26 mouse cellular contexts compared by ENCODE assay signal in genomic region chr8:116289237-116289636, GRCm38 (mm10).
DNase-seq lines count a peak whose midpoint lies in the region; ATAC-seq and TF ChIP-seq lines count a peak whose summit lies in the region.
"Had no signal": no experiment of that assay in that cellular context is flagged by ENCODE, and none has a peak within 500 bp of the region (broad histone marks: within the 10 kb centered on the region; RNA-seq: fewer than 3 reads in every experiment).

No protein-coding gene starts in this region.

- peak; percentile 54; the same call in 1 of the 2 replicates for ATAC-seq in heart, embryonic 14.5 days (ENCODE audit: insufficient number of reproducible peaks, insufficient read depth, low FRiP score, low read depth)
- no peak for ATAC-seq in intestine, embryonic 14.5 days (replicated peaks; ENCODE audit: low FRiP score, low TSS enrichment, low read depth)
- no peak for ATAC-seq in intestine, postnatal 0 days
- ATAC-seq: activated CD4-positive, CD25-positive, alpha-beta regulatory T cell, adult 4 months; forebrain, embryonic 15.5 days; hindbrain, embryonic 16.5 days; intestine, embryonic 16.5 days had no signal

- 39% methylated on average over 2 of the region's 2 CpGs for WGBS in heart, embryonic 10.5 days
- 25% methylated on average over 2 of the region's 2 CpGs for WGBS in heart, embryonic 14.5 days
- WGBS in intestine, embryonic 14.5 days: 72% methylated on average over 2 of the region's 2 CpGs
- 85% methylated on average over 2 of the region's 2 CpGs for WGBS in intestine, postnatal 0 days

- no peaks in the 10 kb centered on the region; the same call in 1 of the 2 replicates for H3K27me3 ChIP-seq in heart, embryonic 10.5 days (ENCODE audit: insufficient read depth, poor library complexity, severe bottlenecking)
- H3K27me3 ChIP-seq in heart, embryonic 14.5 days (ENCODE audit: control insufficient read depth, insufficient read depth, low read length): no peaks in the 10 kb centered on the region; the same call in 1 of the 2 replicates
- no peaks in the 10 kb centered on the region for H3K27me3 ChIP-seq in intestine, embryonic 14.5 days (replicated peaks; ENCODE audit: control insufficient read depth, insufficient read depth, low read length)
- no peaks in the 10 kb centered on the region for H3K27me3 ChIP-seq in intestine, postnatal 0 days (replicated peaks; ENCODE audit: control insufficient read depth, insufficient read depth, low read length)
- H3K27me3 ChIP-seq: embryonic facial prominence, embryonic 13.5 days; forebrain, embryonic 12.5 days; forebrain, embryonic 15.5 days; hindbrain, embryonic 13.5 days had no signal

- H3K27ac ChIP-seq in heart, embryonic 10.5 days: no peak overlapping the region
- no peak overlapping the region; a peak in 1 of 4 replicates for H3K27ac ChIP-seq in heart, embryonic 14.5 days (replicated peaks in 1 of 2; ENCODE audit: control insufficient read depth in 1 of 2, insufficient read depth in 1 of 2, low read depth in 2 of 2, low read length in 2 of 2)
- no peak overlapping the region for H3K27ac ChIP-seq in intestine, embryonic 14.5 days (ENCODE audit: low read depth)
- H3K27ac ChIP-seq in intestine, postnatal 0 days (ENCODE audit: low read depth, low read length): no peak overlapping the region
- H3K27ac ChIP-seq: embryonic facial prominence, embryonic 10.5 days; embryonic facial prominence, embryonic 13.5 days; forebrain, embryonic 12.5 days; forebrain, embryonic 15.5 days; hindbrain, embryonic 10.5 days; hindbrain, embryonic 13.5 days had no signal

- H3K36me3 ChIP-seq in heart, embryonic 10.5 days: no peaks in the 10 kb centered on the region
- H3K36me3 ChIP-seq in heart, embryonic 14.5 days (ENCODE audit: control insufficient read depth, insufficient read depth, low read length): no peaks in the 10 kb centered on the region
- H3K36me3 ChIP-seq in intestine, embryonic 14.5 days (ENCODE audit: control insufficient read depth, insufficient read depth, low read length): no peaks in the 10 kb centered on the region
- H3K36me3 ChIP-seq in intestine, postnatal 0 days (ENCODE audit: control insufficient read depth, insufficient read depth): no peaks in the 10 kb centered on the region
- H3K36me3 ChIP-seq: embryonic facial prominence, embryonic 10.5 days; embryonic facial prominence, embryonic 13.5 days; forebrain, embryonic 12.5 days; forebrain, embryonic 15.5 days; hindbrain, embryonic 10.5 days; hindbrain, embryonic 13.5 days had no signal

- no peak for TF ChIP-seq CTCF in intestine, postnatal 0 days (IDR thresholded peaks at IDR 0.05; ENCODE audit: low read depth)

- intact Hi-C loops in left cerebral cortex, postnatal 4 days (cut with DNase I): no loop called here
- intact Hi-C loops in left cerebral cortex, postnatal 25 days (cut with DNase I): no loop called here

- H3K4me1 ChIP-seq in heart, embryonic 10.5 days: peaks cover 10% of the 10 kb centered on the region; the same call in 1 of the 2 replicates
- H3K4me1 ChIP-seq in heart, embryonic 14.5 days (ENCODE audit: control insufficient read depth in 2 of 2, insufficient read depth in 2 of 2, low read length in 2 of 2): peaks cover 2 to 4% of the 10 kb centered on the region in 2 experiments; a peak in 3 of 4 replicates
- no peaks in the 10 kb centered on the region for H3K4me1 ChIP-seq in intestine, embryonic 14.5 days (replicated peaks; ENCODE audit: control insufficient read depth, insufficient read depth, low read length)
- no peaks in the 10 kb centered on the region for H3K4me1 ChIP-seq in intestine, postnatal 0 days (replicated peaks; ENCODE audit: control insufficient read depth, insufficient read depth, low read length)
- H3K4me1 ChIP-seq: embryonic facial prominence, embryonic 13.5 days; forebrain, embryonic 12.5 days; forebrain, embryonic 15.5 days; hindbrain, embryonic 13.5 days had no signal

- H3K4me3 ChIP-seq in heart, embryonic 10.5 days: no peak overlapping the region
- H3K4me3 ChIP-seq in heart, embryonic 14.5 days (ENCODE audit: control insufficient read depth in 1 of 2, insufficient read depth in 1 of 2, low read depth in 1 of 2, low read length in 2 of 2): no peak overlapping the region
- H3K4me3 ChIP-seq in intestine, embryonic 14.5 days (ENCODE audit: low read depth, low read length): no peak overlapping the region
- no peak overlapping the region for H3K4me3 ChIP-seq in intestine, postnatal 0 days (ENCODE audit: low read depth, low read length)
- H3K4me3 ChIP-seq: embryonic facial prominence, embryonic 10.5 days; embryonic facial prominence, embryonic 13.5 days; erythroblast, embryonic 14.5 days; forebrain, embryonic 12.5 days; forebrain, embryonic 15.5 days; hindbrain, embryonic 10.5 days; hindbrain, embryonic 13.5 days had no signal

- peak; percentile 77 for DNase-seq in heart, embryonic 10.5 days (ENCODE audit: low spot score)
- DNase-seq in heart, adult 9 months (ENCODE audit: low spot score in 2 of 2): no peak
- DNase-seq in heart, adult 8-10 months (ENCODE audit: low spot score): no peak
- DNase-seq in intestine, embryonic 14.5 days (ENCODE audit: low spot score): peak; percentile 49
- DNase-seq in left cerebral cortex, postnatal 4 days: peak; percentile 14
- DNase-seq in left cerebral cortex, postnatal 25 days (ENCODE audit: low spot score in 2 of 2): no peak
- DNase-seq: adrenal gland, adult 8-10 months; adrenal gland, postnatal 25 days; cerebellum, adult 11-12 months; cerebellum, adult 8-10 months; cerebellum, postnatal 36 days; embryo, embryonic 11 days; gastrocnemius, postnatal 25 days; heart, postnatal 36 days had no signal

- H3K9me3 ChIP-seq in heart, embryonic 10.5 days: no peaks in the 10 kb centered on the region
- H3K9me3 ChIP-seq in heart, embryonic 14.5 days (ENCODE audit: control insufficient read depth, low read length): no peaks in the 10 kb centered on the region
- no peaks in the 10 kb centered on the region for H3K9me3 ChIP-seq in intestine, embryonic 14.5 days (ENCODE audit: control insufficient read depth, low read length)
- no peaks in the 10 kb centered on the region for H3K9me3 ChIP-seq in intestine, postnatal 0 days (ENCODE audit: control insufficient read depth)
- H3K9me3 ChIP-seq: embryonic facial prominence, embryonic 10.5 days; embryonic facial prominence, embryonic 13.5 days; forebrain, embryonic 12.5 days; forebrain, embryonic 15.5 days; hindbrain, embryonic 10.5 days; hindbrain, embryonic 13.5 days had no signal

- no peak overlapping the region for H3K4me2 ChIP-seq in heart, embryonic 14.5 days (ENCODE audit: low read length)
- H3K4me2 ChIP-seq in intestine, embryonic 14.5 days (ENCODE audit: low read length): no peak overlapping the region
- H3K4me2 ChIP-seq in intestine, postnatal 0 days (replicated peaks; ENCODE audit: low read depth): no peak overlapping the region
- H3K4me2 ChIP-seq: embryonic facial prominence, embryonic 13.5 days; forebrain, embryonic 12.5 days; forebrain, embryonic 15.5 days; hindbrain, embryonic 13.5 days had no signal

- no peak overlapping the region for H3K9ac ChIP-seq in heart, embryonic 14.5 days (ENCODE audit: low read length)
- no peak overlapping the region for H3K9ac ChIP-seq in intestine, embryonic 14.5 days (ENCODE audit: low read length)
- no peak overlapping the region for H3K9ac ChIP-seq in intestine, postnatal 0 days (ENCODE audit: low read depth, low read length)
- H3K9ac ChIP-seq: embryonic facial prominence, embryonic 13.5 days; forebrain, embryonic 12.5 days; forebrain, embryonic 15.5 days; hindbrain, embryonic 13.5 days had no signal

Comparison
In these comparisons a context has a peak if more than half of its experiments do, and no peak if none do; other contexts are left out.
1. DNase-seq: peak in heart, embryonic 10.5 days (single experiment), intestine, embryonic 14.5 days (single experiment) and left cerebral cortex, postnatal 4 days (single experiment); none in heart, adult 9 months (0 of 2), heart, adult 8-10 months (single experiment) and left cerebral cortex, postnatal 25 days (0 of 2).